Mouse (Mus musculus) activated CD4-positive, CD25-positive, alpha-beta regulatory T cell, adult 9 weeks (primary cell): ENCODE results near the gene Kptn. TPM values are rescaled to one million over a fixed set of nuclear protein-coding genes. Genes with fewer than 3 reads are reported as not detected.

Experiments used
- polyA plus RNA-seq: library from polyadenylated mRNA; unstranded; fragments of 100-300 nt; shearing (Covaris generic); gene quantifications from one replicate; pipeline ENCODE4 v1.2.1, GENCODE M21; 2017

Kptn gene
- 30.0 TPM for polyA plus RNA-seq

GRCm38 (mm10) chr7:16119569-16120261 lies at the start of gene Kptn:
TSS of gene Kptn (plus strand) at chr7:16119895.

GRCm38 (mm10) chr7:16098021-16099017 lies 21.4 kb upstream of the Kptn start, which contains the start of gene Napa:
TSS of gene Napa (plus strand) at chr7:16098458.

GRCm38 (mm10) chr7:16129421-16129845 lies 9.7 kb downstream of the Kptn start, which contains the start of gene Slc8a2:
TSS of gene Slc8a2 (plus strand) at chr7:16129826.

DNA sequence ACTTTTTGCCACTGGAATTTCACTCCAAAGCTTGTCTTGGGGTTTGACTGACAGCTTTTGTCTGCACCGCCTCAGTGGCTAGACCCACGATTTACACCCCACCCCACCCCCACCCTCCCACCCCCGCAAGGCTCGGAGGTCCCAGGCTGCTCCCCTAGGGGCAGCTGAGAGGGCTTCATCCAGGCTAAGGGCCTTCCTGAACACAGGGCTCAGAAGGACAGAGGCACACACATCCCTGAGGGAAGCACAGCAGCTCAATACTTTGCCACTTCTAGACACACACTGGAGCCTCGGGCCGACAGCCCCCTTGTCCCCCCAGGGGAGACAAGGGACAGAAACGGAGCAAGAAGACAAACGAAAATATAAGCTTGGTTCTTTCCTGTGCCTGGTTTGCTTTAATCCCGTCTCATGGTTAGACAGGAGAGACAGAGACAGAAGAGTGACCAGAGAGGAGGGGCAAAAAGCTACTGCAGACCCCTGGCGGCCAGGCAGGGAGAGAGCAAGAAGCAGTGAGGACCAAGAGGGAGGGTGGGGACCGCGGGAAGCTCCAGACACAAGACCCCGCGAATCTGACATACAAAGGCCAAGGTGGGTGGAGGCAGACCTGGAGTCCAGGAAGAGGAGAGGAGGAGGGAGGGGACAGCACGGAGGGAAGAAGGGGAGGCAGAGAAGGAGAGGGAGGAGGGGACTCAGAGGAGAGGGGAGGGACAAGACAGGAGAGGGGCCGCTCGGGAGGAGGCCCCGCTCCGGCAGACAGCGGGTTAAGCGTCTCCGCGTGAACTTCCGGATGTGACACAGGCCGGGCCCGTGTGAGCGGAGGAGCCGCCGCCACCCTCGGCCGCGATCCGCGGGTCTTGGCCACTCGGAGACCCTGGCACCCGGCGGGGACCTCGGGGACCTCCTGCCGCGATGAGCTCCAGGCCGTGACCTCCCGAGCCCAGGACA lies 55.2 kb downstream of the Kptn start, which contains the start of gene Meis3:
Meis3 (plus strand) TSS at position 494 of the 945 bp plus-strand sequence.

Other genes with a start within 250 kb of the Kptn start
- not detected for gene Crx, start 239.9 kb upstream of the Kptn start, polyA plus RNA-seq
- not detected for gene Crxos, start 237.3 kb upstream of the Kptn start, polyA plus RNA-seq
- 584 TPM for gene Selenow, start 197.5 kb upstream of the Kptn start, polyA plus RNA-seq
- 391 TPM for gene Nop53, start 173.8 kb upstream of the Kptn start, polyA plus RNA-seq
- 0.09 TPM for gene Ehd2, start 152.3 kb upstream of the Kptn start, polyA plus RNA-seq
- 6.4 TPM for gene Bicra, start 72.0 kb upstream of the Kptn start, polyA plus RNA-seq
- gene Zfp541, start 58.1 kb upstream of the Kptn start, polyA plus RNA-seq = not detected
- 253 TPM for gene Napa, start 21.4 kb upstream of the Kptn start, polyA plus RNA-seq
- not detected for gene Slc8a2, start 9.9 kb downstream of the Kptn start, polyA plus RNA-seq
- gene Meis3, start 55.2 kb downstream of the Kptn start, polyA plus RNA-seq = 52.4 TPM
- 39.8 TPM for gene Dhx34, start 102.1 kb downstream of the Kptn start, polyA plus RNA-seq
- 0.09 TPM for gene C5ar2, start 124.3 kb downstream of the Kptn start, polyA plus RNA-seq
- not detected for gene C5ar1, start 139.6 kb downstream of the Kptn start, polyA plus RNA-seq
- gene Inafm1, start 153.7 kb downstream of the Kptn start, polyA plus RNA-seq = 2.2 TPM
- 41.4 TPM for gene Ccdc9, start 166.9 kb downstream of the Kptn start, polyA plus RNA-seq
- gene Bbc3, start 188.5 kb downstream of the Kptn start, polyA plus RNA-seq = 7.1 TPM